Mouse (Mus musculus): Measurements from ENCODE around the gene Sap30l.
"Not testable (repeated sequence)": the region's sequence is repeated elsewhere in the genome, so short reads cannot be mapped to it uniquely, and the experiment has no call there.

Sap30l gene

GRCm38 (mm10) chr11:57800266-57800951 lies 1.0 kb upstream of the Sap30l start:
- DNase-seq: peak; percentile 93

- peak; percentile 98 for DNase-seq
Measured at GRCm38 (mm10) chr11:57801766-57802510, 501 bp downstream of the Sap30l start.

- DNase-seq: peak; percentile 94
Measured at GRCm38 (mm10) chr11:57802511-57802870, 1.1 kb downstream of the Sap30l start.

- DNase-seq: no peak
Measured at GRCm38 (mm10) chr11:57805047-57805446, 3.6 kb downstream of the Sap30l start.

- DNase-seq: peak; percentile 84
Measured at GRCm38 (mm10) chr11:57809017-57809731, 7.7 kb downstream of the Sap30l start.

GRCm38 (mm10) chr11:57809732-57810098 lies 8.3 kb downstream of the Sap30l start:
- peak; percentile 89 for DNase-seq

- DNase-seq: peak; percentile 88
Measured at GRCm38 (mm10) chr11:57811006-57811405, 9.6 kb downstream of the Sap30l start.

- no peak for DNase-seq
Measured at GRCm38 (mm10) chr11:57812212-57812611, 10.8 kb downstream of the Sap30l start.

GRCm38 (mm10) chr11:57813641-57814040 lies 12.2 kb downstream of the Sap30l start:
- DNase-seq: no peak

GRCm38 (mm10) chr11:57818189-57818588 lies 16.8 kb downstream of the Sap30l start:
- no peak for DNase-seq

- DNase-seq: peak; percentile 95
Measured at GRCm38 (mm10) chr11:57819999-57820581, 18.7 kb downstream of the Sap30l start.

- DNase-seq: not testable (repeated sequence)
Measured at GRCm38 (mm10) chr11:57823159-57823558, 21.7 kb downstream of the Sap30l start.

GRCm38 (mm10) chr11:57823714-57824113 lies 22.3 kb downstream of the Sap30l start:
- DNase-seq: no peak

GRCm38 (mm10) chr11:57825234-57825633 lies 23.8 kb downstream of the Sap30l start:
- DNase-seq: not testable (repeated sequence)

- DNase-seq: no peak
Measured at GRCm38 (mm10) chr11:57827048-57827914, 25.8 kb downstream of the Sap30l start.

GRCm38 (mm10) chr11:57827915-57828545 lies 26.6 kb downstream of the Sap30l start:
- no peak for DNase-seq

- no peak for DNase-seq
Measured at GRCm38 (mm10) chr11:57828955-57829870, 27.8 kb downstream of the Sap30l start.

GRCm38 (mm10) chr11:57829871-57830775 lies 28.7 kb downstream of the Sap30l start:
- no peak for DNase-seq

GRCm38 (mm10) chr11:57831281-57831781 lies 29.9 kb downstream of the Sap30l start:
- no peak for DNase-seq

Measured in heart, adult 11 months (tissue).